Mouse (Mus musculus) adrenal gland, postnatal 25 days (tissue): ENCODE measurements at regions not wholly inside any gene's neighbourhood (a gene's known extent, or its start where the extent isn't known, plus 50 kb on each side); places are given as distances from the start of the nearest gene placed in this dataset.

Experiments used
- DNase-seq: peaks from one replicate; pipeline ENCODE4 v3.0.0; 2021; ENCODE audit warnings: mixed read lengths

DNA sequence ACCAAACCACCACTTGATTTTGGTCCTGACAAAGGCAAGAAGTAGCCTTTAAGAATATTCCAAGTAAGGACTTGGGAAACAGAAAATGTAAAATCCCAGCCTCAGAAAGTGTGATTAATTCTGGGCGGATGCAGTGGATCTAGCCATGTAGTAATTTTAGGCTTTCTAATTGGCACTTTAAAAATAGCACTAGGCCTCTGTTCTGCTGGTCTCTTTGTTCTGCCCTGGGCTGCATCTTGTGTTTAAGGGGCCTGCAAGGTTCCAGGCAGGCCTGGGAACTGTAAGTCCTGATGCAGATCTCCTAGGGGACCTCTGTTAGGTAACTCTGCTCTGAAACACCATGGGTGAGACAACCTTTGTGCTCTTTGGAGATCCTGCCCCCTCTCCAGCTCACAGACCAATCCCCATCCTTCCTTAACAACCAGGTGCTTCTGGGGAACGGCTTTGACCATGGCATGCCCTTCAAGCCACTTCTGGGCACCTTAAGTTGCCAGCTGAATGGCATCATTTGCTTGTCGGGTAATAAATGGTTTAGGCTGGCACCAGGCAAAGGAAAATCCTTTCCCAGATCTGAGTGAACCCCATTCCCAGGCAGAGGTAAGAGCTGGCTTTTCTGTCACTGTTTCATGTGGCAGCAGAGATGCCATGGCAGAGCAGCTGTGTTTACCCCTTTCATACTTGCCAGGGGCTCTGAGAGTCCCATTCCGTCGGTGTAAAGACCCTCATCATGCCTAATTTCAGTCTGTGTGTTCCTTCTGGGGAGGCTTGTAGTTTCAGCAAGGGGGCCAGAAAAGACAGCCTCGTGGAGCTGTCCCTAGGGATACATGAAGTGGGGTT is 115.3 kb upstream of the Peli2 start:
- DNase-seq, result no peak

DNA sequence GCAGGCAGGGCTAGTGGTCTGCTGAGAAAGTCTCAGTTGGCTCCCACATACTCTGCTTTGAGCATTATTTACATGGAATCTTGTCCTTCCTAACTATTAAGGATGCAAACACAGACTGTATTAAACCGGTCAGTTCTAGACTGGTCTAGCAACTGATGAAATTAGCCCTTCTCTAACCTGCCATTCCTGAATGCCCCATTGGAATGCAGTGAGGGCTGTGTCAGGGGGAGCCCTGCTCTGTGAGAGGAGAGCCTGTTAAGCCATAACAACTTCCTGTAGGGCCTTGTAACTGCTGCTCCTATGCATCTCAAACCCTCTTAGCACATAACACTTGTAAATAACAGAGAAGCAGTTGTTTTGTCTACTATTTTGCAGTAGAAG is 114.7 kb upstream of the Peli2 start:
- no peak for DNase-seq

DNA sequence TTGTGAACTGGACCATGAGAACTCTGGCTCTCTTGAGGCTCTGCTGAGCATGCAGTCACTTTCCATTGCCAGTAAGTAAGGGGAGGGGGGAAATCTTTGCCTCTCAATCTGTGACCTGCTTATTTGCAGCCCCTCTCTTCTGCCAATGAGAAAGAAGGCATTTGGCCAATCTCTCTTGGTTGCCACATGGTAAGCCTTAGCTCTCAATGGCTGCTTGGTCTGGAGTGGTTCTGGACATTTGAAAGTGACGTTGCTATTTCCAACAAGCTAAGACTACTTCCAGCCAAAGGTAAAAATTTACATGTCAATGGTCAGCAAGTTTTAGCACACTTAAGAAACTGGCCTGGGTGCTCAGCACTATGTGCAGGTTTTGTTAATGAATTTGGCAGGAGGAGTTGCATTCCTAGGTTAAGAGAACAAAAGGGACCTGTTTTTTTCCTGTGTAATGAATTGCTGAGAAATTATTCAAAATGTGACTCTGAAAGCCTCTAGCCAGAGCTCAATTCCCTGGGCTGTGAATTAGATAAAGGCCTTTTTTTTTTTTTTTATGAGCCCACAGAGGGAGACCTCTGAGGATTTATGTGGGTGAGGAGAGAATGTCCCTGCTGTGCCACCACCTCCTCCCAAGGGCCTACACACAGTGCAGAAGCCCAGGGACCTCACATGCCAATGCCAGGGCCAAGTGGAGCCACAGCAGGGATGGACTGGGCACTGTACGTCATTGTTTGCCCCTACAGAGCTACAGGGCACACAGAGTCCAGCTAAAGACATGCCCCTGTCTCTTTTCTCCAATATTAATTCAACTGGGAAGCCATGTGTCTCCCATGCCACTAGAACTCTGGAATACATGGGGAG is 108.0 kb upstream of the Peli2 start:
- DNase-seq, result no peak

DNA sequence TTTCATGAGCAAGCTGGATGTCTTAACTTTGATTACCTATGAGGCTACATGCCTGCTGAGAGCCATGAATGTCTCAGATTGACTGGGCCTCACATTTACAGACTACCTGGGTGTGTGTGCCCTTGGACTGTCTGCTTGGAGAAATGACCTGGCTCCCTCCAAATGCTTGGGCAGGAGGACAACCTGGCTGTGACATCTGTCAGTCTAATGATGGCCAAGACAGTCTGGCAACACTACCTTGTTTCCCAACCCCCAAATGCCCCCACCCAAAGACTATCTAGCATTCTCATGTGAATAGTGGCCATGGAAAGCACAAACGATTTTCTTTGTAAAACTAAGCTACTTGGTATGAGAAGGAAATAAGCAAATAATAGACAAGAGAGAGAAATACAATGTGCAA is 107.2 kb upstream of the Peli2 start:
- DNase-seq, result no peak

DNA sequence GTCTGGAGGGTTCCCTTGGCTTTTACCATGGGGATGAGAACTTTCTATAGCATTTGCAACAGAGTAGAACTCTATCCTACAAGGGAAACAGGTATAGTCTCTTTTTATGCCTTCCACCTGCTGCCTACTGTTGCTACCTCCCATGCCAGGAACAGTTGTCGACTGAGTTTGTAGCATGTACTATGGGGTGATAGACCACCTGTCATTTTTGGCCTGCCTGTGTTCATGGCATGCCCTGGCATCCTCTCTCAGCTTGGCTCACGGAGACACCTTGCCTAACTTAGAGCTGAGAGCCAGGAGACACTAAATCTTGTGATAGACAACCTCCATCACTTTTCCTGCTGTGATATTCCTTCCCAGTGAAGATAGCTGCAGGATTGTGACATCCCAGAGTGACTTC is 105.8 kb upstream of the Peli2 start:
- no peak for DNase-seq

DNA sequence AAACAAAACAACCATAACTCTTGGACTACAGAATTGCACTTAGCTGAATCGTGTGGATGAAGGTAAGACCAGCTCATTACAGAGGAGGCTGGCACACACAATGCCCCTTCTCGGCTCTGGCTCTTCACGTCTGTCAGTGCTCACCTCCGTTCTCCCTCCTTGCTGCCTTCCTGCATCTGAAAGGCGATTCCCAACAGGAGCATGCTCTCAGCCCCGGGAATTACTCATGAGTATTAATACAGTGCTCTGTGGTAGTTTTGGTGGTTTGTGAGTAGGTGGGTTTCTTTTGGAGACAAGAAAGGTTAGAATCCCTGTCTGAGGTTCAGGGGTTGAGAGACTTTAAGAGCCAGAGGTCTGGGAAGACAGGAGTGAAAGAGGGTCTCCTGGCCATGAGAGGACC is 102.7 kb upstream of the Peli2 start:
- DNase-seq, result no peak

DNA sequence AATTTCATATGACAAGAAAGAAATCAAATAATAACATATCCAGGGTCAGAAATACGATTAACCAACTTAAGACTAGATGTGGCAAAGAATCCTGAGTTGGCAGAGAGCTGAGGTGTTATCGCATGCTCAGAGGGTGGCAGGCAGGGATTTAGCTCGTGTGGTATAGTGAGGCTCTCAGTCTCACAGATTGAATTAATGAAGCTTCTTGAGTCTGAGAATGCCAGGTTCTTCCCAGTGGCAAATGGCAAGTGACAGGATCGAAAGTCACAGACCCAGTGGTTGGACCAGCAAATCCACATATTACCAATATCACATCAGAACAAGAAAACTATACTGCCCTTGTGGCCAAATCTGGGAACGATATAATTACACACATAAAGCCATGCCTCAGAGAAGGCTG is 101.3 kb upstream of the Peli2 start:
- no peak for DNase-seq

DNA sequence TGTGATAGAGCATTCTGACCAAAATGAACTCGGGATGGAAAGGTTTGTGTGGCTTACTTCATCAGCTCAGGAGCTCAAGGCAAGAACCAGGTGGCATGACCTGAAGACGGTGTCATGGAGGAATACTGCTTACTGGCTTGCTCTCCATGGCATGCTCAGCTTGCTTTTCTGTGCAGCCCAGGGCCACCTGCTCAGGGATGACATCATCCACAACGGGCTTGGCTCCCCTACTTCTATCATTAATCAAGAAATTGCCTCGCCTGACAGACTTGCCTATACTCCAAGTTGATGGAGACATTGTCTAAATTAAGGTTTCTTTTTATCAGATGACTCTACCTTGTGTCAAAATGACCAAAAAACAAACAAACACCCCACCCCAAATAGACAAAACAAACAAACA is 98.4 kb upstream of the Peli2 start:
- no peak for DNase-seq

DNA sequence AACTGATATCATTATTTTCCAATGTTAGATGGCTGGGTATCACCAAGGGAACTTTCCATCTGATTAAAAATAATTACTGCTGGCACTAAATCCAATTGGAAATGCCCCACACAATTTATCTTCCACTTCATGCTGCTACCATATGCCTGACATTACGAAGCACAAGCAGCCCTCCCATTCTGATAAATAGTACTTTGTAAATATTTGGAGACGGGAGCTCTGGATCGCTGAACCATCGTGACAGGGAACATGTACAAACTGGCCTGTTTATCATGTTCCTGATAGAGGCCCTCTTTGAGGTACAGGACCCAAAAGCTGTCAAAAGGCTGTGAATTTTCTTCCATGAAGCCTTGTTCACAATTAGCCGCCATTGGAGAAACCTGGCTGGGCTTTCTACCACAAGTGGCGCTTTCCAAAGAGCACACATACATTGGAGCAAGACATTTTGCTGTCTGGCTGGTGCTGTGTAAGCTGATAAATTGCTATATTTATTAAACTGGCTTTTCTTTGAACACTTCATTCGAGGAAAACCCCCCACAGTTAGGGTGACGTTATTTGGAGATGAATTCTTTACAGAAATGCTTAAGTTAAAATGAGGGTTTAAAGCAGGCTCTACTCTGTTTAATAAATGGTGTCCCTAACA is 96.5 kb upstream of the Peli2 start:
- DNase-seq, result no peak

DNA sequence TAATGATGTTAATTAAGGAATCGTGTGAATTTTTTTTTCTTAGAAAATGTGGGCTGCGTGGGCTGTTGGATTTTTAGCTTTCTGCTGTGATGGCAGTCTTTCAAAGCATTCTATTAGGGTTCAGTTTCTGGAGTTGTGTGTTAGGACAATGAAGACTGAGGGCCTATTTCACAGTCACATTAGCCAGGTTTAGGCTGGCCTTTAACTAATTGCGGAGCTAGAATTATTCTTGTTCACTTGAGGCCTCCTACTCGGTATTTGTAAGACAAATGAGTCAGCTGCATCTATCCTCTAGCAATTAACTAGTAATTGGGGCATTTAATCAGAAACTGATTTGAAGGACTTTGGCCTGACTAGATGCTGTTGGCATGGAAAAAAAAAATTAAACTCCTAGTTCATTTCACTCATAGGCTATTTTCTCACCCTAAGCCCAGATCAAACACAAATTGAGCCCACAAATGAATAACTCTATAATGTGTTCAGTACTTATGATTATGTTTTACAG is 81.3 kb upstream of the Peli2 start:
- no peak for DNase-seq

DNA sequence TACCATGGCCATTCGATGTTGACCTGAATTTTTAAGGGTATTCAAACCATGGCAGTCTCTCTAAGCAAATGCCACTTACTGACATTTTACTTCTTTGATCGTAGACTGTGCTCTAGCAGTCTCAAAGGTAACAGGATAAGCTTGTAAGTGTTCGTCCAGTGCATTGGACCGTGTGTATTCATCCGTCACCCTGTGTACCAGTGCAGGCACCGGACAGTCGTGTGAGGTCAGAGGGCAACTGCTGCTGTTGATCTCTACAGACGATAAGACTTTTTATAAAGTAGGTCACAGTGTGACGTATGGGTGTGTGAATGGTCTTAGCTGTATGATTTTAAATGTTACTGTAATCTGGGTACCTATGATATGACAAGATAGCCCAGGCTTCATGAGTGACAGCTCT is 74.5 kb upstream of the Peli2 start:
- no peak for DNase-seq

DNA sequence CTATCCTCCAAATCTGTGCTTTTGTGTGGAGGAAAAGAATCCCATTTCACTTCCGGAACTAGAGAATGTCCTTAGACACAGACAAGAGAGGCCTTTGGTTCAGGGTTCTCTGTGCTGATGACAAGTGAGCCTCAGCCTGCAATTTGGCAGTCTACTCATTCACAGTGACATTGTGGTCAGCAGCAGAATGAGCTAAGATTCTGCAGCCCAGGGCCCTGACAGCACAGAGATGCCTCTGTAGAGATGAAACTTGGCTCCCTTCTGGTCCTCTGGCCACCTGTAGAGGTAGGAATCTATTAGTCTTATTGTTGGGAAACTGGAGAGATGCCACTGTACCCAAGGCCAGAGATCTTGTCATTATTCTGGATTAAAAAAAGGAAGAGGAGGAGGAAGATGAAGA is 73.8 kb upstream of the Peli2 start:
- no peak for DNase-seq

DNA sequence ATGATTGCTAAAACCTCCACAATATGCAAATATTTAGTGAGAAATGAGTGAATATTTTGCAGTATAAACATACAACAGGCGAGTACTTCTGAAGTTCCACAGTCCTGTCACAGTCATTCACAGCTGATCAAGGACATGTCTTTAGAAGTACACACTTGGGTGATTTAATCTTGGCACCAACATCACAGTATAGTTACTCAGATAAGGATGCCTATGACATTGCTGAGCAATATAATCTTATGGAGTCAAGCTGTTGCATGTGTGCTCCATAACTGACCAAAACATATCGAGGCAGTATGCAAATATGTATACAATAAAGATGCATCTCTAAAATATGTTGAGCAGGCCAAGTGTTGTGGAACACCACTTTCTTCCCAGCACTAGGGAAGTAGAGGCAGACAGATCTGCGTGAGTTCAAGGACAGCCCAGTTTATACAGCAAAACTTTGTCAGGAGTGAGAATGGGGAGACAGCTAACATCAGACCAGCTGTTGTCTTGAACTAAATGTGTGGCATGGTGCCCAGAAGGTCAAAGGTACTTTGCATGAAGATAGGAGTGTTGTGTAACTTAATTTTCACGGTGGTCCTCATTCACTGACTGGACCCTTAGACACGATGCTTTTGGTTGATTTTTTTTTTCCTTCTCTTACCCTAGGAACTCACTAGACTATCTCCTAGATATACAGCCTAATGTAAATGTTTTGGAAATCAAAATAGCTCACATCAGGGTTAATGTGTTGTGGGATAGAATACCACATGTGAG is 70.7 kb upstream of the Peli2 start:
- DNase-seq, result no peak

DNA sequence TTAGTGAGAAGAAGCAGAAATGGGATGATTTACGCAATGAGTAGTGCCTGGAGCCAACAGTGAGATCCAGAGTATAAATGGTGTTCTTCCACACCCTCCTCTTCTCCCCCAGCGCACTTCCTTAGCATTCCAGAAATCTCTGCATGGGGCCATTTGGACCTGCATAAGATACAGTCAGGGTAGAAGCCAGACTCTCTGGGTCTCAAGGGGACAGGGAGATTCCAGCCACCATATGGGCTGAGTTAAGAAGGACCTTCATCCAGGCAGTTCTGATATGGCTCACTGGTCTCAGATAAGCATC is 70.2 kb upstream of the Peli2 start:
- DNase-seq, result no peak

DNA sequence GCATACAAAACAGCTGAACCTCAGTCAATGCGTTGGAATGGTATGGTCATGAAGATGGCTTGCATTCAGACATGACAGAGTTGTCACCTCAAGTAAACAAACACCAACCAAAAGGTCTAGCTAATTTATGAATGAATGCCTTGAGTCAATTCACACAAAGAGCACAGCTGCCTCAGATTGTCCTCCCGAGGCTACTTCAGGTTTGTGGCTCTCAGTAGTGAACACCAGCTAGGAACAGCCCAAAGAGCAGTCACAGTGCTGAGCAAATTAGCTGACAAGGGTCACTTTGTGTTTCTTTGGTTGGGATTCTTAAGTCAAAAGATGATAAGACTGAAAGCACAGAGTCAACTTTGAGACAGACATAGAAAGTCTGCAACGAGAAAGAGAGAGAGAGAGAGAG is 68.7 kb upstream of the Peli2 start:
- DNase-seq, result no peak

DNA sequence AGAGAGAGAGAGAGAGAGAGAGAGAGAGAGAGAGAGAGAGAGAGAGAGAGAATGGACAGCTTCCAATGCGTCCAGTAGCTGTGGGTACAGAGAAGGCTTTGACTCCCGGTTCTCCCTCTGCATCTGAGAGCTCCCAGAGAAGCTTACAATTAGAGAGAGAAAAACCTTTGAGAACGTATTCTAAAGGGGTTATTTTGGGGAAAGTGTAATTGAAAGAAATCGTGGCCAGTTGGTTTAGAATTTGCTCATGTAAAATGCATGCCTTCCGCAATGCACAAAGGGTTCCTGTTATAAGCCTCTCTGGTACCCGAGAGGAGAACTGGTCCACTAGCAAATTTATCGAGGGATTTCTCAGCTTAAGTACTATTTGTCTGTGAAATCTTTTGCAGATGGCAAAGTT is 68.2 kb upstream of the Peli2 start:
- DNase-seq, result no peak

DNA sequence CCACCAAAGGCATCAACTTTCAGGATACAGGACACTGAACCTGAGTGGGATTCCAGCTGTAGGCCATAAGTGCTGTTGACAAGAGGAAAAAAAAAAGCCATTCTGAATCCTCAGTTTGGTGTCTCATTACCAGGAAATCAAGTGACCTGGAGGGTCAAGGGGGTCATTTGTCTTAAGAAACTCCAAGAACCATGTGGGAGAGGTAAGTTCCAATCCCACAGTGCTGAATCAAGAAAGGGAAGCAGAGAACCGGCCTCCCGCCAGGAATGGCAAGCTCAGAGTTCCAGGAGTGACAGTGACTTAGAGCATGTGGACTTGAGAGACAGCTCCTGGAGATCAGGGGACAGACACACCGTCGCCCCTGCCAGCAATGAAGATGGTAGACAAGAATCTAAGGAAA is 67.5 kb upstream of the Peli2 start:
- no peak for DNase-seq

DNA sequence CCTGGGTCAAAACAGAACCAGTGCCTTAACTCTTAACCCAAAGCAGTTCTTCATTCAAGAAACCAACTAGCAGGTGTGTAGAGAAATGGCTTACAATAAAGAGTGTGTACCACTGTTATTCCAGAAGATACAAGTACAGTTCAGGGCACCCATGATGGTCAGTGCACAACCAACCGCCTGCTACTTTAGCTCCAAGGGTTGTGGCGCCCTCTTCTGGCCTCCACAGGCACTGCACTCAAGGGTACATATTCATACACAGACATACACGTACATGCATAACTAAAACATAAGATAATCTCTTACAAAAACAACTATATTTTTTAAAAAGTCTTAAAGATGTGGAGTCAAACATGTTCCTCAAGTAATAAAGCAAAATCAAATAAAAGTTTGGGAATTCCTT is 65.9 kb upstream of the Peli2 start:
- no peak for DNase-seq

DNA sequence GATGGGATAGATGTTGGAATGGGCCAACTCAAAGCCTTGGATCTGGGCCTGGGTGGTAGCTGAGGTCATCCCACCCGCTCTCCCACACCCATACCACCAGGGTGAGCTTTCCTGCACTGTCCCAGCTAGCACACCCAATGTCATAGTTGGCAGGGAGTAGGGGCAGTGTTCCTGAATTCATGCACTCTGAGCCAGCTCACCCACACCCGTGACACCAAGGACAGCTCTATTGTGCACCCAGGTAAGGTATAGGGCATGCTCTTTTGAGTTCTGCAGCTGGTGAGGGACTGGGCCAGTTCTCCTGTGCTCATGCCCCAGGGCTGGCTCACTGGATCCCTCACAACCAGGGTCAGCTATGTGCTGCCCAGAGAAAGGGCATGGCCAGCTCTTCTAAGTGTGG is 64.8 kb upstream of the Peli2 start:
- DNase-seq, result no peak

DNA sequence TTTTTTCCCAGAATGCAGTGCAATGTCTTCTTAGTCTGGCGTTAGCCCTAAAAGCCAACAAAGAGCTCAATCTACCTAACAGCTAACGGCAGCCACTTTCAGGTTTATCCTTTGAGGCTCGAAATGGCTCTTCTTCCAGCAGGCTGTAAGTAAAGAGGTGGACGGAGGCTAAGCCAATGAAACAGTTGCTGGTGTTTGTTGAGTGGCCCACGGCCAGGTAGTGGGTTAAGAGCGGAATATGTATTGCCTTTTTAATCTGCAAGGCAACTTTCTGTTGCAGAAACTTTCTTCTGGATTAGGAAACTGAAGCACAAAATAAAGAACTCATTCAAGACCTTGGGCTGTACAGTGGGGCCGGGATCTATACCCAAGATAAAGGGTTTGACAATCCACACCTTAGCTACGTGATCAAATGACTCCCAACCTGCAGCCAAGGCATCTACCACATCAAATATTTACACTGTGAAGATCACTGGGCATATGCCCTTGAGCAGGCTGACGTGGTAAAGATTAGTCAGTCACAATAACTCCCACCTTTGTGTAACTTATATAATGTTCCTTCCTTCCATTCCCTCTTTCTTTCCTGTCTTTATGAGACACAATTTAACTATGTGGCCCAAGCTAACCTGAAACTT is 62.3 kb upstream of the Peli2 start:
- DNase-seq, result no peak

DNA sequence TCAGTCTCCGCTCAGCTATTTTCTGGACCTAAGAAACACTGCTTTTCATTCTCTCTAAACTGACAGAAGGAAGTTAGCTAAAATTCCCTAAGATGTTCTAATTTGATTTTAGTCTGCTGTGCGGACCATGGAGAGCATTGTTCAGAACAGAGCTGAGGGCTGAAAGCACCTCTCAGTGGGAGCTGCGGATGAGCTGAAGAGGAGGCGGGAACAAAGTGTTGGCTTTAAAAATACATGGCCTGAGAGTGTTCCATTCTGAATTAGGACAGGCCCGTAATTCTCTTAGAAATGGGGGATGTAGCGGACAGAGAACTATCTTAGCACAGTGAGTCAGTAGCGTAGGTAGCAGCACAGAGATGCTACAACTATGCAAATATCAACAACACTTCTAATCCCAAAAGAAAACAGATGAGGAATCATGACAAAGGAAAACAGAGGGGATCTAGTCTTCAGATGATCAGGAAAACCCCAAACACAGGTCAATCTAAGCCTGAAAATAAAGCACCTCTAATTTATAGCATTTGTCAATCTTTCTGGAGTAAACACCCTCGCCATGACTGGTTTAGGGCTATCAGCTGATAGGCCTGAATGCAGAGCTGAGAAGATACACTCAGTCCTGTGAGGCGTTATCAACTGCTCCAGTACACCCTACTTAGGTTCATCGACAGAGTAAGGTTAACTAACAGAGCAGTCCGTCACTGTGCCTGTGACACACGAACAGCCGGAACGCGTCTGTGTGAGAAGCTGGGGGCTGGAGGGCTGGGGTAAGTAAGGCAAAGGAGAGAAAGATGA is 60.8 kb upstream of the Peli2 start:
- no peak for DNase-seq
